In the genomic region with DNA sequence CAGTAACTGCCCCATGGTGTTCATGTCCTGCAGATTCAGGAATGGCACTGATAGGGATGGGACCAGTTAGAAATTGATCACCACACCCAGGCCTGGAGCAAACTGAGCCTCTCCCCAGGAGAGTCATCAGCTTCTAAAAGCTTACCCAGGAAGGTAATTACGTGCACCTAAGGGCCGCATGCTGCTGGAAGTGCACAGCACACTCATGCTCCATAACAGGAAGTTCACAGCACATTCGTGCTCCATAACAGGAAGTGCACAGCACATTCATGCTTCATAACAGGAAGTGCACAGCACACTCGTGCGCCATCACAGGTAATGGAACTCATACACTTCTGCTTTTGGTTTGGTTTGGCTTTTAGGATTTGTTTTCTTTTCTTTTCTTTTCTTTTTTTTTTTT, we compare ENCODE assay signal across 15 mouse cellular contexts.
DNase-seq lines count a peak whose midpoint lies in the region; ATAC-seq lines count a peak whose summit lies in the region.
"Had no signal": no experiment of that assay in that cellular context is flagged by ENCODE, and none has a peak within 500 bp of the region (broad histone marks: within the 10 kb centered on the region; RNA-seq: fewer than 3 reads in every experiment).

No protein-coding gene starts in this region.

- DNase-seq in CD4-positive helper T cell, adult 2 months (ENCODE audit: low read depth, low spot score) = peak; percentile 10
- peak; percentile 49 for DNase-seq in ZHBTc4 (ENCODE audit: low read depth, low spot score)
- no peak for DNase-seq in left cerebral cortex, postnatal 4 days
- no peak for DNase-seq in frontal cortex, postnatal 36 days (ENCODE audit: low spot score in 2 of 2)
- no peak for DNase-seq in frontal cortex, postnatal 25 days (ENCODE audit: low spot score in 2 of 2)
- DNase-seq: cerebellum, postnatal 36 days; gastrocnemius, postnatal 25 days; heart, postnatal 14 days; lung, postnatal 10 days had no signal

- no peak overlapping the region for H3K4me2 ChIP-seq in liver, embryonic 16.5 days (ENCODE audit: low read depth, low read length)
- no peak overlapping the region for H3K4me2 ChIP-seq in liver, embryonic 12.5 days
- H3K4me2 ChIP-seq: embryonic facial prominence, embryonic 15.5 days had no signal

- no peaks in the 10 kb centered on the region for H3K4me1 ChIP-seq in liver, embryonic 16.5 days (ENCODE audit: control insufficient read depth, low read depth, low read length)
- 0 out of 2 replicates have a peak, but pooled peaks cover 8% of the 10 kb centered on the region for H3K4me1 ChIP-seq in liver, embryonic 12.5 days

- intact Hi-C loops in left cerebral cortex, postnatal 4 days (cut with DNase I) = no loop called here

- H3K27me3 ChIP-seq in liver, embryonic 16.5 days (ENCODE audit: control insufficient read depth, insufficient read depth, low read depth, low read length) = no peaks in the 10 kb centered on the region
- H3K27me3 ChIP-seq in liver, embryonic 12.5 days (replicated peaks) = no peaks in the 10 kb centered on the region
- H3K27me3 ChIP-seq: embryonic facial prominence, embryonic 15.5 days had no signal

- no peak overlapping the region for H3K9ac ChIP-seq in liver, embryonic 16.5 days (ENCODE audit: low read depth, low read length)
- H3K9ac ChIP-seq in liver, embryonic 12.5 days = no peak overlapping the region
- H3K9ac ChIP-seq: embryonic facial prominence, embryonic 15.5 days had no signal

- no peaks in the 10 kb centered on the region for H3K9me3 ChIP-seq in liver, embryonic 16.5 days (replicated peaks; ENCODE audit: control insufficient read depth, low read length)
- H3K9me3 ChIP-seq in liver, embryonic 12.5 days (replicated peaks) = no peaks in the 10 kb centered on the region
- H3K9me3 ChIP-seq: embryonic facial prominence, embryonic 15.5 days had no signal

- no peak; the same call in 1 of the 2 replicates for ATAC-seq in liver, embryonic 16.5 days (ENCODE audit: low read depth)
- ATAC-seq in liver, embryonic 12.5 days = no peak
- ATAC-seq in monocyte, adult 5-6 weeks (replicated peaks; ENCODE audit: insufficient number of reproducible peaks, low FRiP score, low TSS enrichment, poor library complexity, severe bottlenecking) = peak; percentile 95
- ATAC-seq: forebrain, embryonic 14.5 days; intestine, embryonic 16.5 days had no signal

- no peak overlapping the region for H3K4me3 ChIP-seq in liver, embryonic 16.5 days (ENCODE audit: low read depth, low read length)
- no peak overlapping the region for H3K4me3 ChIP-seq in liver, embryonic 12.5 days
- H3K4me3 ChIP-seq: embryonic facial prominence, embryonic 15.5 days had no signal

- WGBS in liver, embryonic 16.5 days (ENCODE audit: insufficient replicate concordance) = 51% methylated on average over 5 of the region's 5 CpGs
- WGBS in liver, embryonic 12.5 days (ENCODE audit: insufficient replicate concordance) = 58% methylated on average over 5 of the region's 5 CpGs

- H3K27ac ChIP-seq in liver, embryonic 16.5 days (ENCODE audit: low read length) = peak overlapping the region; percentile 29; the same call in 1 of the 2 replicates
- no peak overlapping the region for H3K27ac ChIP-seq in liver, embryonic 12.5 days
- H3K27ac ChIP-seq: embryonic facial prominence, embryonic 15.5 days had no signal

- H3K36me3 ChIP-seq in liver, embryonic 16.5 days (ENCODE audit: control insufficient read depth, insufficient read depth) = no peaks in the 10 kb centered on the region
- H3K36me3 ChIP-seq in liver, embryonic 12.5 days = peaks cover 4% of the 10 kb centered on the region; the same call in 1 of the 2 replicates
- H3K36me3 ChIP-seq: embryonic facial prominence, embryonic 15.5 days had no signal

Comparison
In these comparisons a context has a peak if more than half of its experiments do, and no peak if none do; other contexts are left out.
1. DNase-seq: peak in CD4-positive helper T cell, adult 2 months (single experiment) and ZHBTc4 (single experiment); none in left cerebral cortex, postnatal 4 days (single experiment), frontal cortex, postnatal 36 days (0 of 2) and frontal cortex, postnatal 25 days (0 of 2).